Mouse (Mus musculus) layer of hippocampus, adult 2 months (tissue): ENCODE measurements around the gene Ccr10. TPM values are rescaled to one million over a fixed set of nuclear protein-coding genes. Genes with fewer than 3 reads are reported as not detected.

ENCODE experiments used
- DNase-seq, 2 experiments: peaks; one replicate each; pipeline ENCODE4 v3.0.0; 2022; ENCODE audit warnings: low spot score in 2 of 2
- H3K27ac ChIP-seq: fragments of 200-600 bp; 2 replicates; pipeline ENCODE4 v1.8.1; 2022
- H3K4me3 ChIP-seq: fragments of 200-600 bp; 2 replicates; pipeline ENCODE4 v1.8.1; 2022; ENCODE audit warnings: mild to moderate bottlenecking
- CTCF ChIP-seq: fragments of 200-600 bp; conservative IDR thresholded peaks from 2 replicates; pipeline ENCODE4 v1.8.1; 2022; ENCODE audit warnings: antibody characterized with exemption, mild to moderate bottlenecking, moderate library complexity
- long read RNA-seq, 2 experiments: library from polyadenylated mRNA; stranded (forward); transcript quantifications; one replicate each; pipeline ENCODE4 v2.0.0; 2021; ENCODE audit warnings: borderline mapping rate in 2 of 2
- total RNA-seq, 2 experiments: library from RNA; stranded (reverse); gene quantifications; 2 replicates each; pipeline ENCODE4 v1.2.3; 2021

Ccr10 gene
- total RNA-seq = not detected
- long read RNA-seq, experiment 1, partial matches to known transcripts = 0 of 1 reads
- long read RNA-seq, experiment 1, other reads (novel, unspliced or antisense) = 1 of 1 reads
- long read RNA-seq, experiment 2 = 0 reads

DNA sequence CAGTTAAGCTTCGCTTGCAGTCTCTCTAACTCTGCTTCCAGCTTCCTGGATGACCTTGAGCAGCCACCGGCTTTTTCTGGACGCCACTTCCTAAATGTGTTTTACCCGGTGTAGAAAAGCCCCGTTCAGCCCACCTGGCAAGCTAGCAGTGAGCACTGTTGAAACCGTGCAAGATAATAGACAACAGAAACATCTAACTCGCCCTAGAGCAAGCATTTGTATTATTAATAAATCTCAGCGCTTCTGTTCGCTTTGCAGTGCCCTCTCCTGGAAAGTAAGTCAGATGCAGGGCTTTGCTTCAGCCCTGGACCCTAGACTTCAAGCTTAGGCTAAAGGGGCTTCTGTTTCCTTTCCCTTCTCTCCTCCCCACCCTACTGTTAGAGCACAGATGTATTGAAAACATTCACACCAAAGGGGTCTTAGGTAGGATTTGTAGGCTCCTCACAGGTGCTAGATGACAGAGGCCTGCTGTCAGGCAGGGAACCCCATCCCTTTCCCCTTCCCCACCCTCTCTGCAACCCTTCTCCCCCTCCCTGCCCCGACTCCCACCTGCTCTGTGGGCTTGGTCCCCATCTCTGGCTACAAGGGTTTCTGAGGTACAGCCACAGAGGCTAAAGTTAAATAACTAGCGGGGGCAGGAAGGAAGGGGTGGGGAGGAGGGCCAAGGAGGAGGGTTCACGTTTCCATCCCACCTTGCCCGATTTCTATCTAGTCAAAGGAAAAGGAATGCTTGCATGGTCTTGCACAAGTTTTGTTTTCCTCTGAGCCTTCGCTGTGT, at the start of gene Ccr10:
TSS of gene Ccr10 (minus strand) at position 593 of the 778 bp plus-strand sequence.
- peak; percentile 82 for TF ChIP-seq CTCF
- DNase-seq = no peak
- Histone ChIP-seq H3K4me3 (peak within 1 kb of the TSS; percentile 68), H3K27ac (peak within 1 kb of the TSS; percentile 96)

DNA sequence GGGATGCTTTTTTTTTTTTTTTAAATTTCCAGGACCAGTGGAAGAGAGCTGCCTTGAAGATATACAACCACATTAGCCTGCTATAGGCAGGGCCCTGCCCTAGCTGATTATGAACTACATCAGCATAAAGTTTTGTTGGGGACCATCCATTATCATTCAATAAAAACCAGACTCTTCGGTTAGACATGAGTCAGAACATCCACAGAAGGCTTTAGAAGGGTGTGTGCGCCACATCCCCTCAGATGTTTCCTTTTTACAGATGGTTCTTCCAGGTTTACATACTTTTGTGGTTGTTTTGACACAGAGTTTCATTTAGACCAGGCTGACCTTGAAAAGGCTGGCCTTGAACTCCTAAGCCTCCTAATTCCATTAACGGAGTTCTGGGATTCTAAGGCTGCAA, 49.1 kb upstream of the Ccr10 start:
- DNase-seq = no peak
- TF ChIP-seq CTCF = no peak
- Histone ChIP-seq H3K27ac (no peak overlapping the region; the same call in 1 of the 2 replicates), H3K4me3 (no peak overlapping the region)

DNA sequence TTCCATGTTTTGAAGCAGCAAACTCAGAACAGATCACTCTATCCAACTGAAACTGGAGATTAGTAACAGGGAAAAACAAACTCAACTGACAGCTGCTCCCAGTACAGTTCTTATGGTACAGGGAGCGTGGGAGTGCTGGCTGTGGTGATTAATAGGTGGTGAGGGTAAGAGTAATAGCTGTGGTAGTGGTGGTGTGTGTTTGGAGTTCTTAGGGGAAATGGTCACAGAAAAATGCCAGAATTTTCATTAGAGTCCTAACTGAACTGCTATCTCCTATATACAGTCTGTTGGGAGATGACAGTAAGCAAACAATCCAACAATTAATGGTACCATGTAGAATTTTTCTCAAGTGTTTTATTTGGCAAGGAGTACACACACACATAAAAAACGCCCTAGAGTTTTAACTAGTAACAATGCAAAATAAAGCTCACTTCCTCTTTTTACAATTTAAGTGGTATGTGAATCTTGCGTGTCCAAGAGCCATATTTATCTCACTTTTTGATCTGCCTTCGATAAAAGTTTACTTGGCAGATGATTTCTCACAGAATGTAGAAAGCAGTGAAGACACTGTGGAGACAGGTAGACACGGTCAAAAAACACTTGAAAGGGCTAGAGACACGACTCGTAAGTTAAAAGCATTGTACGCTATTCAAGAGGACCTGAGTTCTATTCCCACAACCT, 46.2 kb upstream of the Ccr10 start:
- Histone ChIP-seq H3K4me3 (no peak overlapping the region), H3K27ac (peak overlapping the region; percentile 90)
- peak; percentile 23 to 63 for DNase-seq
- no peak for TF ChIP-seq CTCF

DNA sequence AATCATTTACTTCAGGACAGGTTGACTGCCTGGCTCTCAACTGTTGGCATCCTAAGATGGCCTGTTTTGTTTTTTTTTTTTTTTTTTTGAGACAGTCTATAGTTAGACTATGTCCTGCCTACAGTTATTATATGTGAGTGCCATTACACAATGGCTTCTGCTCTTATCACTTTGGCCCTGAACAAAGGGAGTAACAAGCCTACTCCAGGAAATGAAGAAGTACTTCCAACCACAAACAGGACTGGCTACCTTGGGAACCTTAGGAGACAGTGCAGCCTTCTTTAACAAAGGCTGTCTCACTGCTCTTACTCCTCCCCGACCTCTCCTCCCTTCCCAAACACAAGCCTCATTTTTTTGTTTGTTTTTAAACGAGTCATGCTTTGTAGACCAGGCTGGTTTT, 45.6 kb upstream of the Ccr10 start:
- no peak for DNase-seq
- Histone ChIP-seq H3K4me3 (no peak overlapping the region), H3K27ac (peak overlapping the region; percentile 90)
- no peak for TF ChIP-seq CTCF

DNA sequence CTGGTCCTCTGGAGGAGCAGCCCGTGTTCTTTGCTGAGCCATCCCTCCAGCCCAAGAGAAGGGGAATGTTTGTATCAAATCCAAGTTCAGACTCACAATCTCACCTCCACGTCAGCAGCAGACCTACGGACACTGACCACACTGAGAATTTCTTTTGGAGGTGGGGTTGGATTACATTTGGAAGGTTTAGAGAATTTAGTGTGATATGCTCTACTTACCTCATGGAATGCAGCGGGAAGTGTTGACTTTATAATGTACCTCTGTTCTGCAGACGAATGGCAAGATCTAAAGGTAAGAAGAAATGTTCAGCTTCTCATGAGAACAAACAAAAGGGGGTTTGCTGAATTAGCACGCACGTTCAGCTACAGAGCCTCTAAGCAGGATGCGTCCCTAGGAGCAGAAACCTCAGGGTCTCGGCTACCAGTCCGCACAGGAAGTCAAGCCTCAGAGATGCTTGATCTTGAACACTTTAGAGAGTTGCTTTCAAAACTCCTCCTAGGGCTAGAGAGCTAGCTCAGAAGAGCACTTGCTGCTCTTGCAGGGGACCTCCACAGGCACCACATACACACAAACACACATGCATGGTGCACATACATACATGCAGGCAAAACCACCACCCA, 43.3 kb upstream of the Ccr10 start:
- no peak overlapping the region for H3K27ac ChIP-seq
- DNase-seq = no peak
- no peak overlapping the region for H3K4me3 ChIP-seq
- no peak for TF ChIP-seq CTCF

DNA sequence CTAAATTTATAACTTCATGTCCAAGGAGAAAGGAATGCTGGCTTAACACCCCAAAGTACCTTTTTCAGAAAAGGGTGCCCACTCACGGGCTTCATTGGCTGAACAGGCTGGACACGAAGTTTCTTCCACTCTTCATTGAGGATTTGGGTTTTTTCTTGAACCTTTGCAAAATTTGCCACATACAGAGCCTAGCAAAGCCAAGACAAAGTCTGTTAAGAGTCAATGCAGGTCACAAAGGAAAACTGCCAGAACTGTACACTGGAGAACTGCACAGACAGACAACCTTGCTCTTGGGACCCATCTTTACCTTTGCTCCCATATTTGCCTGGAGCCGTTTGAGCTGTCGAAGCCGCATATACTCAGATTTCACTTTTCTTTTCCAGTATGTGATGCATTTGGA, 41.7 kb upstream of the Ccr10 start:
- DNase-seq = no peak

DNA sequence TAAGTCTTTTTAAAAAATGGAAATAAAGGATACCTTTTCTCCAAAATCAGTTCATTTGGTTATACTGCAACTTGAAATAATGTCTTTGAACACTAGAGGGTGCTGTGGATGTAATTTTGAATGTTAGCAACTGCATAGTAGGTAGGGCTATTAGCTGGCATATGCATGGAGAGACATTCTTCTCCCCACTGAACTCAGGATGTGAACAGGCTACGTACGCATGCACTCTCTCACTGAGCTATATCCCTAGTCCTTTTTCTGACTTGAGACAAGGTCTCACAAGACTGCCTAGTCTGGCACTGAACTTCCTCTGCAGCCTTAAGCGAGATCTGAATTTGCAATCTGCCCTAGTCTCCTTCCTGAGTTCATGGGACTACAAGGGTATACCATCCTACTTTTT, 36.7 kb upstream of the Ccr10 start:
- H3K4me3 ChIP-seq = no peak overlapping the region
- no peak overlapping the region for H3K27ac ChIP-seq
- peak; percentile 67 to 70 for DNase-seq
- peak; percentile 87 for TF ChIP-seq CTCF

More for the DNA sequence above, 41.7 kb upstream of the Ccr10 start:
- no peak for TF ChIP-seq CTCF
- no peak overlapping the region for H3K27ac ChIP-seq
- no peak overlapping the region for H3K4me3 ChIP-seq

DNA sequence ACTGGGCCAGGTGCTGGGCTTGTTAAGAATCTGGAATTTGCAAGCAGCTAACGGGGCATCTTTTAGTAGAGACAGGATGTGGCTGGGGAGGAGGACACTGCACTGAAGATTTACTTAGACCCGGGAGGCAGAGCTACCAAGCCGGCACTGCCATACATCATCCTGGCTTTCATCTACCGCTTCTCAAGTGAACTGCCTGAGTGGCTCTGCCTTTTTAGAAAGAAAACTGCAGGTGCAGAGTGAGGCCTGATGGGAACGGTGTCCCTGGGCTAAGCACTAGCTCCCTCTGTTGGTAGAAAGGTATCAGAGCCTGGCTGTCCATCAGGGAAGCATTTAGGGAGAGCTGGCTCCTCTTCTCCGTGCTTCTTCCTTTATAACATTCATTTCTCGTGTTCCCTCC, 25.7 kb upstream of the Ccr10 start:
- Histone ChIP-seq H3K27ac (no peak overlapping the region), H3K4me3 (no peak overlapping the region)
- peak; percentile 93 for TF ChIP-seq CTCF
- DNase-seq = peak in 1 of 2 experiments; percentile 59

DNA sequence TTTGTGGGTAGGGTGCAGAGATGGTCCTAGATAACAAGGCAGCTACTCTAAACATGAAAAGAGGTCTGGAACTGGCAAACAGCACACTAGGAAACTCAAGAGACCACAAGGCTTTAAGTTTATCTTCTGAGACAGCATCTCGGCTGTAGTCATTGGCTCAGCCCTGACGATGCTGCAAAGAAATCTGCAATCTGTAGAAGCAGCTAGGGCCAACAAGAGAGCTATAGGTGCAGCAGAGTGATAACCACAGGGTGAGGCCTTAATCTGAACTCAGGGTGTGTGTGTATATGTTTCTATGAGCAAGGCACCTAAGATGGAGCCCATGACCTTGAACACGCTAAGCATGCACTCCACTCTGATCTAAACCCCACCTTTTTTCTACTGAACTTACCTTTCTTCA, 24.3 kb upstream of the Ccr10 start:
- Histone ChIP-seq H3K27ac (no peak overlapping the region), H3K4me3 (no peak overlapping the region)
- DNase-seq = no peak
- no peak for TF ChIP-seq CTCF

DNA sequence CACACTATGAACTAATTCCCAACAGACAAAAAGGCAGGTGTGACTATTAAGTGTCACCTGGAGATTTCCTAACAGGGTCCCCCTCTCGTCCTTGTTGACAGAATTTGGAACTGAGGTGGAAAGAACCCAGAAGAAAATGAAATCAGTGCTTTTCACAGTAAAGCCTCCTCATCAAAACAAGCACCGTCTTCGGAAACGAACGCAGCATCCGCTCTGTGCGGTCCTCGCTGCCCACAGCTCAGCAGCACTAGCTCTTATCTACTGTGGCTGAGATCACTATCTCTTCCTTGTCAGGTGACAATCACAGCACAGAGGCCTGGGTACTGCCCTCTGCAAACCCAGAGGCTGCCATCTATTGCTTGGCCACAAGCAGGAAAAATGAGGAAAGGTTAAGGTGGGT, 20.9 kb upstream of the Ccr10 start:
- Histone ChIP-seq H3K27ac (no peak overlapping the region), H3K4me3 (no peak overlapping the region)
- TF ChIP-seq CTCF = no peak
- no peak for DNase-seq

DNA sequence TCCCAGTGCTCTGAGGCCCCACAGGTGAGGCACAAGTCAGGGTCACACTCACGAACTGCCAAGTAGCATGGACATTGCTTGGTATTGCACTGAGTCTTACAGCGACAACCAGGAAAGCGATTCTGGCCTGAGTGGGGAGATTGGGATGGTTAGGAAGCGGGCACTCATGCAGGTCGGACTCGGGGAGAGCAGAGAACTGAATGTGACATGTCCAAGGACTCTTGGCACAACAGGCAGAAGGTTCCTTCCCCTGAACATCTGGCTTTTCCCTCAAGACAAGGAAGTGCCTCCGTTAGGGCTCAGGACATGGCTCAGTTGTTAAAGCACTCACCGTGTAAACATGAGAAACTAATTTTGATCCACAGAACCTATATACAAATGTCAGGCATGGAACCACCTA, 20.3 kb upstream of the Ccr10 start:
- peak overlapping the region; percentile 70; the same call in 1 of the 2 replicates for H3K27ac ChIP-seq
- no peak for TF ChIP-seq CTCF
- no peak for DNase-seq
- no peak overlapping the region for H3K4me3 ChIP-seq

DNA sequence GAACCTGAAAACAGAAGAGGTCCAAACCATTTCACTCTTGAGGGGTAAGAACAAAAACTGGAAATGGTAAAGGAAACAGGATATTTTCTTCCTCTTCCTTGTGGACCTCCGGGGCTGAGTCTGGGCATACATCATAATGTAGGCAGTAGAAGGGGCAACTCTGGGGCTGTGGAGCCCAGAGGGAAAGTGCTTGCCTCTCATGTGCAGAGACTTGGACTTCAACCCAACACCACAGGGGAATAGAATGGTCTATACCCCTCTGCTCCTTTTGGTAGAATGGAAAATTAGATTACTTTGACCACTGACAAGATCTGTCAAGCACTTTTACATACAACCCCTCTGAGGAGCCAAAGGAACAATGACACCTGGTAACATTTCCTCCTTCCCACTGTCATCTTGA, 19.9 kb upstream of the Ccr10 start:
- no peak for TF ChIP-seq CTCF
- Histone ChIP-seq H3K4me3 (no peak overlapping the region), H3K27ac (peak overlapping the region; percentile 70; the same call in 1 of the 2 replicates)
- no peak for DNase-seq

DNA sequence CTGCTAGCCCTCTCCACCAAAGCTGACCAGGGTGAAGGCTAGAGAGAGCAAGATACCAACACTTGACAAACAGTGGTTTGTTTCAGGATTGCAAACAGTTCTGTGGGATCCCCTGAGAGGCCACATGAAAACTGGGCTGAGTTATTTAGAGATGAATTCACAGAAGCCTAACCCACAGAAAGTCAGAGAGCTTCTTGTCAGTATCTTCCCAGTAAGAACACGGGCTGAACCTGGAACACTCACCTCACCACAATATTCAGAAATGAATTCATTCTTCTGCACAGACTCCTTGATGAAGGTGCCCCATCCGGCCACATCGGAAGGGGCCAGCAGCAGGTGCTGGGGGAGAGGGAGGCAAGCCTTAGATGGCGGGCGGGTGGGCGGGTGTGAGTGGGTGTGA, 19.4 kb upstream of the Ccr10 start:
- no peak for DNase-seq
- TF ChIP-seq CTCF = no peak
- Histone ChIP-seq H3K4me3 (no peak overlapping the region), H3K27ac (peak overlapping the region; percentile 70)
